Mouse (Mus musculus) kidney, postnatal 36 days (tissue): ENCODE results near the gene Krtap19-3.

Experiments
- DNase-seq, 2 experiments: peaks; one replicate each; pipeline ENCODE4 v3.0.0; 2021 to 2022; ENCODE audit warnings: mixed read lengths in 2 of 2

Krtap19-3 gene

GRCm38 (mm10) chr16:88877938-88878337 is at the start of gene Krtap19-3:
Gene Krtap19-3 (minus strand): TSS chr16:88878038.
- no peak for DNase-seq

DNA sequence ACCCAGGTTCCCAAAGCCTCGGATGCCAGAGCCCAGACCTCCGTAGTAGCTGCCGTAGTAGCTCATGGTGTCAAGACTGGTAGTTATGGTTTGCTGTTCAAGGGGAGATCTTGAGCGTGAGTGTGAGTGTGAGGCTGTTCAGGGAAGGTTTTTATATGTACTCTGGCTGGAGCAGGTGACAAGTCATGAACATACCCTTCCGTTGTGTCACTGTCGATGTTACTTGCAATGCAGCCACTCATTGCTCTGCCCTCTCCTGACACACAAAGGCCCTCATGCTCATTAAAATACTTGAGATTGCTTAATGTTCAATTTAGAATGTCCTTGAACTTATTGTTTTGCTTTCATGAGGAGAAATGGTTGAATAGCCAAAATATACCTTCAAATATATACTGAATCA is 18.5 kb upstream of the Krtap19-3 start, which contains the start of gene Krtap19-5:
Gene Krtap19-5, minus strand, starts transcription at position 101 of the 400 bp plus-strand sequence.
- no peak for DNase-seq

DNA sequence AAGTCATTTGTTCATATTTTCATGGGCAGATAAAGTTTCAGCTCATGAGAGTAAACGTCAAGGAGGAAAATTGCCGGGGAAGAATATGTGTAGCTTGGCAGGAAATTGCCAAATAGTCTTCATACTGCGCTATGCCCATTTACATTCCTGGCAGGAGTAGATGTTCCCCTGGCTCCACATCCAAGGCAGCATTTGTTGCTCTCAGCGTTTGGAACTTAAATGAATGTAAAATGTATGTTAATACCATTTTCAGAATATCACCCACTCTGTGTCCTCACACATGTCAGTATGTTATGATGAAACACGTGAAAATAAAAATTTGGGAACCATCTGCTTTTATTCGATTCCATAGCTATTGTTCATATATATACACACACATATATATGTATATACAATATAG is 9.0 kb upstream of the Krtap19-3 start:
- DNase-seq: no peak

- no peak for DNase-seq
Observed at GRCm38 (mm10) chr16:88884989-88885388, 7.2 kb upstream of the Krtap19-3 start, which contains the start of gene Krtap19-4. Gene Krtap19-4 (minus strand): TSS chr16:88885089.

DNA sequence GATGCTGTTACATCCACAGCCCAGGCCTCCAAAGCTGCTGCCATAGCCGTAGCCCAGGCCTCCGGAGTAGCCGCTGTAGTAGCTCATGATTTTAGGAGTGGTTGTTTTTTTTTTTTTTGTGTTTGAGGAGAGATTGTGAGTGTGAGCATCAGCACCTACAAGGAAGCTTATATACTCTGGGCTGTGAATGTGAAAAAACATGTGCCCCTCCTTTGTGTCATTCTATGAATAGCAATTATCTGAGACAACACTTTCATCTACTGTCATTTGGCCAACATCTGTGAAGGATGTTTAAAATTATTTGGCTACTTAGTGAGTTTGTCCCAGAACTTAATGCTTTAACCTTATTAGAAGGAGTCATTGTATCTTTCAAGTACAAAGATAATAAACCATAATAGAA is 3.7 kb downstream of the Krtap19-3 start, which contains the start of gene Krtap19-2:
Gene Krtap19-2, minus strand, starts transcription at position 101 of the 400 bp plus-strand sequence.
- DNase-seq: no peak

DNA sequence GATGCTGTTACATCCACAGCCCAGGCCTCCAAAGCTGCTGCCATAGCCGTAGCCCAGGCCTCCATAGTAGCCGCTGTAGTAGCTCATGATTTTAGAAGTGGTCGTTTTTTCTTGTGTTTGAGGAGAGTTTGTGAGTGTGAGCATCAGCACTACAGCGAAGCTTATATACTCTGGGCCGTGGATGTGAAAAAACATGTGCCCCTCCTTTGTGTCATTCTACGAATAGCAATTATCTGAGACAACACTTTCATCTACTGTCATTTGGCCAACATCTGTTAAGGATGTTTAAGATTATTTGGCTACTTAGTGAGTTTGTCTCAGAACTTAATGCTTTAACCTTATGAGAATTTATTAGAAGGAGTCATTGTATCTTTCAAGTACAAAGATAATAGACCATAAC is 8.5 kb downstream of the Krtap19-3 start, which contains the start of gene Krtap19-1:
Gene Krtap19-1, minus strand, starts transcription at position 101 of the 400 bp plus-strand sequence.
- no peak for DNase-seq

DNA sequence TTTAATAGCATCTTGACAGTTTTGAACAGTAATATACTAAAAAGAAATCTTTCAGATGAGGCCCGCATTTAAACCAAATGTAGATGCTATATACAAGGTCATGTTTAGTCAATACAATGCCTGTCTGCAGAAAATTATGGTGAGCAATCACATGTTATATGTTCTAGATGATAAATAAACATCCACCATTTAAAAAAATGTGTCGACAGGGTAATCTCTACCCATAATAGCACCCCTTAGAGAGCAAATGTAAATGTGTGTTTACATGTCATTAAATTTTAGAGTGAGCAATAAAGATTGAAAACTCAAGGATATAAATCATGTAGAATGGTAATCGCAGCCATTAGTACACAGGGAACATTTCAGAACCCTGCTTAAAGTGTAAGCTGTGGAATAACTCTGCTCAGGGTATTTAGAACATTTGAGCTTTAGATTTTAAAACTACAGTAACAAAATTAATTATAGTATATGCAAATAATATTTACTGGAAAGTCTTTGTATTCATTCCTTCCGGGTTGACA is 12.9 kb downstream of the Krtap19-3 start:
- DNase-seq: no peak

DNA sequence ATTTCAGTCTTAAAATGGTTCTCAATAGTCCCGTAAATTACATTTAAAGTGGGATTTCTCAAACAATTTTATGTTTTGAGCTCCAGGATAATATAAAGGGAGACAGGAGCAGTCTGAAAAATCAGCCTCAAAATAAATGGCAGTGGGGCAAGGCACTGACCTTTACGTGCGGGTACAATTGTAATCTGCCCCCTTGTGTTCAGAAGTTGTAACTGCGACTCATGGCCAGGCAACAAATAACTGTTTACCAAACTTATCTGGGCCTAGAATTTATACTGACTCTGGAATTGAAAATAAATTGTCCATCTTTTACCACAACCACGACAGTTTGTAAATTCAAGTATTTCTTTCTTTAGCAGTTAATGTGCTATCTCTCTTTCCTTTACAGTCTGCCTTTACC is 26.4 kb downstream of the Krtap19-3 start:
- peak; percentile 17 to 45 for DNase-seq

- DNase-seq: no peak
Observed at GRCm38 (mm10) chr16:88848558-88848957, 29.3 kb downstream of the Krtap19-3 start.

DNA sequence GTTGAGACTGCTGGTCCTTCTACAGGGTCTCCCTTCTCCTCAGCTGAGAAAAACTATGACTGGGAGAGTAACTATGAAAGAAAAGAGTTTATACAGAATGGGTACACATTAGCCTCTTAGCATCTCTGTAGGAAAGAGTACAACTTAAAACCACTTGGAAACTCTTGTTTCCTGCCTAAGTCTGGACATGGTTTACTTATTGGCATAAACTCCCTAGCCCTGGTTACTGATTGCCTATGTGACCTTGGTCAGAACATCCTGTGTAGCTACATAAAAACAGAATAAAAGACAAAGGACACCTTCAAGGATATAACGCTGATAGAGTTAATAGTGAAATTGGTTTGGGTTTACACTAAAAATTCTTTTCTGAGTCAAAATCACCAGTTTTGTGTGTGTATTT is 30.5 kb downstream of the Krtap19-3 start:
- peak; percentile 20 to 41 for DNase-seq
